Mouse (Mus musculus) urinary bladder, adult 18-20 months (tissue): ENCODE results near the gene Dsn1.

Experiments
- DNase-seq, 2 experiments: peaks; one replicate each; pipeline ENCODE4 v3.0.0; 2022; ENCODE audit warnings: low spot score in 2 of 2, mixed read lengths in 2 of 2

Dsn1 gene

DNA sequence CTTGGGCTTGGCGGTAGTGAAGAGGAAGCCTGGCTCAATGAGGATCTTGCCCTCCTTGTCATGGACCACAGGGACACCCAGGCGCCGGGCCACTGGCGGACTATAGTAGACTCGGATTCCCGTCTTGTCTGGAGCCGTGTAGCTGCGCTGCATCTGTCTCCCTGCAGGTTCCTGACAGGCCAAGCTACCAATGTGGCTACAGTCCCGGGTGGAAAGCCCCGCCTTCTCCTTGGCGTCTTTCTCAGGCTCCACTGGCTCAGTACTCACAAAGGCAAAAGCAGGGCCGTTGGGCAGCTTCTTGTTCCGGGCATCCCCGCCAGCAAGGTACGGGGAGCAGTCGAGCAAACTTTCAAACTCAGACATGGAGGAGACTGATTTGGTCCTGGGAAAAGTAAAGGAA lies 14.2 kb upstream of the Dsn1 start:
- DNase-seq = no peak

DNA sequence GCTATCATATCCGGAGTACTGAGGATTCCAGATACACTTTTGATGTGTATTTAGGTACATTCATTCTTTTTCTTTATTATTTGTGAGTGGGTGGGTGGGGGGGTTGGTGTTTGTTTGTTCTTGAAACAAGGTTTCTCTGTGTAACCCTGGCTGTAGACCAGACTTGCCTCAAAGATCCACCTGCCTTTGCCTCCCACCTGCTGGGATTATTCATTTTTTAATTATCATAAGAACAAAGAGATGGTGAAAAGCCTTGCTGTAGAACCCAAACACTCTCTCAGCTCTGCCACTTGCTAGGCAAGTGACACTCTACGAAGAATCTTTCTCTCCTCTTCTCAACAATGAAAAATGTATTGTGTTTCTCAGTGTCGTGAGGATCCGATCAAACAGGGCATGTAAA lies 12.3 kb upstream of the Dsn1 start:
- DNase-seq = no peak

DNA sequence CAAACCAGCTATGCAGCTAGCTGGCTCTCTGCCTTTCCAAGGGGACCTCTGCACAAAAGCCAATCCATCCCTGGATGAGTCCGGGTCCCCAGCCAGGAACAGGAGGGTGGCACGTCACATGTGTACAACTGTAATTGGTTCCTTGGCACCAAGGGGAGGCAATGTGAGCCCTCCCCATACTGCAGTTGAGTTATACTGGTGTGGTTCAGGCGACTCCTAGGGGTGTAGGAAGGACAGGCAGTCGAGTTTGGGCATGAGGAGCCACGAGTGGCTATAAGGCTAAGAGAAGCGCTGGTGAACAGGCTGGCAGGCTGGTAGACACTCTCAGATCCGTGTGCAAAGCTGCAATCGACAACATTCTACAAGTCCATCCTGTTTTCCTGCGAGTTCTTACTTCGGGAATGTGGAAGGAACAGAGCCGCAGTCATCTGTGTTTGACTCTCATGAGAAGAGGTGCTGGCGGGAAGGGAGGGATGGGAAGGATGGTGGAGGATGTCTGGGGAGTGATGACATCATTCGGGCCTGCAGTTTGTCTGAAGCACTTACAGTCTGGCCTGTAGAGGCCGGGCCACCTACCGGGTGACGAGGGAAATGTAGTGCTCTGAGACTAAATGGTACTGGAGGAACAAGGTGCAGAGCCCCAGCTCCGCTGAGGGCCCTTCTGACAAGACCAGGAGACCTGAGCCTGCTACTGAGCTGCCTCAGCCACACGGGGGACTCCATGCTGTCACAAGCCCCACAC lies 9.7 kb upstream of the Dsn1 start:
- DNase-seq = no peak

DNA sequence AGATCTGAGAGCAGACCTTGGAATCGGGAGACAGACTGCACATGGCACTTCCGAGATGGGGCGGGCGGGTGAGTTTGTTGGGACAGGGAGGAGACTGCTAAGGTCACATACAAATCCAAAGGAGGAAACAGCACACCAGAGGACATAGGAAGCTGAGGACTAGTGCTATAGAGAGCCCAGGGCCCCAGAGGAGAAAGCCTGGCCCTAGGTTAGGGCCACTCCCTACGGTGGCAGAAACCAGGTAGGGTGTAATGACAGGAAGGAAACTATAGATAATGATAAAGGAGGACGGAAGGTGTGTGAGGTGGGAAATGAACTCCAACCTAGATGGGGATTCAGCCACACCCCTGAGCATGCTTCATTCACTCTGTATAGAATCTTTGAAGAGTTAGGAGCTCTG lies 5.4 kb upstream of the Dsn1 start:
- no peak for DNase-seq

DNA sequence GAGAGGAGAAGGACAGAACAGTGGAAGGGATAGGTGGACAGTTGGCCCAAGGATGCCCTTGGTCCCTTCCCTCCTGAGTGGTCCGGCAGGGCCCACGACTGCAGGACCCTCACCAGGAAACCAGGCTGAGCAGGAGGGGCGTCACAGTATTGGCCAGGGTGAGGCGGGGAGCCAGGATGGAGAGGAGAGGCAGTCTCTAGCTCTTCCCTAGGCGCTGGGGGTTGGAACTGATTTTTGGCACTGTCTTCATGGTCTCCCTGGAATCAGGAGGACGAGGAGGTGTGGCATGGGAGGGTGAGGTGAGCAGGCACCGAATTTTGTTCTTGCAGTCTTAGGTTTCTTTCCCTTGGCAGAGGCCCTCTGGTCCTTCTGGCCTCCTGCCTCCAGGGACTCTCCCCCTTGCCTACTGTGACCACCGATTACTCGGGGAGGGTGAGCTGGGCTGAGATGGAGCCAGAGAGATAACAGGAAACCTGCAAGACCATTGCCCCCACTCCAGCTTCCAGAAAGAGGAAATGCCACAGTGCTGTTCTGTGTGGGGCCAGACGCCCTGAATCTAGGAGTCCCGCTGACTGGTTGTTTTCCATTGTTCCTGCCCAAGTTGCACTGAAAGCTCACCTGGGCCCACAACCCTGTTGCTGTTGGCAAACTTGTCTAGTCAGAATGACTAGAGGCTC lies 3.8 kb upstream of the Dsn1 start:
- no peak for DNase-seq

DNA sequence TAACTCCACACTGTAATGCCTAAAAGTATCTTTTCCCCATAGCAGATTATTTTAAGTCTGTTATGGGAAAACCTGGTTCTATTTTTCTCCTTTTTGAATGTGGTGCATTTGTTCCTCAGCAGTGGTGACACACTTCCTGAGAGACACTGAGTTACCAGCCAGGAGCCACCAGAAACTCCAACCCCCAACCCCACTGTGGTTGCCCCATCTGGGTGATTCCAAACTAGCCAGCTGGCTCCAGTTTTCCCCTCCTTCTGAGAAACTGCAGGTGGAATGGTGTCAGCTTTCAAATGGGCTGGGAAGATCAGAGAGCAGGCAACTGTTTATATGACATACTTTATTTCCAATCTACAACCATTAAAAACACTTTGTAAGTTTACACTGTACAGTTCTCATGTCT lies 3.2 kb upstream of the Dsn1 start:
- no peak for DNase-seq

DNA sequence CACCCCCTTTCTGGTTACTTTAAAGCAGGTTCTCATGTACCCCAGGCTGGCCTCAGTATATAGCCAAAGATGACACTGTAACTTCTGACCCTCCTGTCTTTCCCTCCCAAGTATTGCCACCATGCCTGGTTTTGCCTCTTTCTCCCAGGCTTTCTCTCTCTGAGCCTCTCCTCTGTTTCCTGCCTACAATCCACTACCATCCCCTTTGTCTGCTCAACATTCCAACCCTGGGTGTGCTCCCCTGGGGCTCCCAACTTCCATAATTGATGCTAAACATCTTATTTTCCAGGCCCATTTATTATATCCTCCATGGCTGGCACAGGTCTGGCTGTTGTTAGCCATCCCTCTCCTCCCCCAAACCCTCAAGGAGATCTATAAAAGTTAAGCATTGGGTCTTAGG lies 1.6 kb upstream of the Dsn1 start:
- no peak for DNase-seq

DNA sequence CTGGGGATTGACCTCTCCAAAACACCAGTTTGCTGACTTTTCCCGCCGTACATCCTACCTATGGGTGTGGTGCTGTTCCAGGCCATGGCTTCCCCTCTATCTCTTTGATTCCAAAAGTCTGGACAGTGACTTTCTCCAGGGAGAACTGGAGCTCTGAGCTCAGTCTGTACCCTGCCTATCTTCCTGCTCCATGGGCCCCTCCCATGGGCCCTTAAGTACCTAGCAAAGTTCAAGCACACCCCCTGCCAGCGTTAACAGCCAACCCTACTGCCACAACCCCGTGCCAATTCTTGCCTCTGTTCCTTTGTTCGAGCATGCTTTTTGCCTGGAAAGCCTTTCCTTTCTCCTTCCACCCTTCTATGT lies 261 bp upstream of the Dsn1 start:
- no peak for DNase-seq

DNA sequence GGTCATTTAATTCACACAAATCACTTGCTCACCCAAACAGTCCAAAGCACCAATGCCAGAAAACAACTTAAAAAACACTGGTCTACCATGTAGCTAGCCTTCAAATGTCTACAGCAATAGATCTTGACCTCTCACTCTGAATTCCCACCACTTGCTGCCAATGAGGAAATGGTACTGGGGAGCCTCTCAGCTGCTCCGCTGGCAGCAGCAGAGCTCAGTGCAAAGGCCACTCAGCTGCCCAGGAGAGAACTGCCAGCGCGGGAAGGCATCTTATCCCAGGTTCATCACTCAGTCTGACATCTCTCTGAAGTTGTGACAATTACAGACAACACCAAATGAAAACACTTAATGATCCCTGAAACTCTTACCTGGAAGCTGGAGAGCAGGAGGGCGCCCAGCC lies 4.6 kb downstream of the Dsn1 start:
- DNase-seq = no peak

DNA sequence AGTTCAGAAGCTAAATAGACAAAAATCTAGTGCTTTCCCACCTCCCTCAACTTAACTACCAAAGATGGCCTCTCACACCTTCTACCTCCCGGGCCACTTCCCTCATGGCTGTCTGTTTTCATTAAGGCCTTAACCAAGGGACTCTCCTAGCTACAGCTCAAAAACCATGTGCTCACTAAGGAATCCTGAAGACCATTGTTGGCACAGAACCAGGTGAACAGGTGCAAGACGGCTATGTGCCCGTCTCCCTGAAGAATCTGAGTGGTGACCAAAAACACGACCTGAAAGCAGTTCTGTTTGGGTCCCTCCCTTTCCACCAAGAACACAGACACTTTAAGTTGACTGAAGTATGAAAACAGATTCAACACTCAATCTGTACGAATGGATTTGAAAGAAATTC lies 8.7 kb downstream of the Dsn1 start:
- no peak for DNase-seq

DNA sequence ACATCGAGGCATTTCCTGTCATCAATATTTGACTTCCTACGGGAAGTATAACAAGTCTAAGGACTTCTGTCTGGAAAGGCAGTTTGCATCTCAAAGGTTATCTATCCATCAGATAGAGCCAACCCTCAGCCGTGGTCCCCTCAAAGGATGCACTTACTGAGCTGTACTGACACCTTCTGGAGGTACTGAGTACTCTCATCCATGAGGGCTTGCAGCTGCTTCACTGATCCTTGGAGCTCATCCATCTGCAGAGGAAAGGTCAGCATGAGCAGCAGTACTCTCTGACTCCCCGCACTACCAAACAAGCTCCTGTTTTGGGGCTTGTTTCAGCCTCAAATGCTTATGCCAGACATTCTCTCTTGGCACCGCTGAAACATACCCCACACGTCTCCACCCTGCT lies 10.4 kb downstream of the Dsn1 start:
- DNase-seq = no peak

DNA sequence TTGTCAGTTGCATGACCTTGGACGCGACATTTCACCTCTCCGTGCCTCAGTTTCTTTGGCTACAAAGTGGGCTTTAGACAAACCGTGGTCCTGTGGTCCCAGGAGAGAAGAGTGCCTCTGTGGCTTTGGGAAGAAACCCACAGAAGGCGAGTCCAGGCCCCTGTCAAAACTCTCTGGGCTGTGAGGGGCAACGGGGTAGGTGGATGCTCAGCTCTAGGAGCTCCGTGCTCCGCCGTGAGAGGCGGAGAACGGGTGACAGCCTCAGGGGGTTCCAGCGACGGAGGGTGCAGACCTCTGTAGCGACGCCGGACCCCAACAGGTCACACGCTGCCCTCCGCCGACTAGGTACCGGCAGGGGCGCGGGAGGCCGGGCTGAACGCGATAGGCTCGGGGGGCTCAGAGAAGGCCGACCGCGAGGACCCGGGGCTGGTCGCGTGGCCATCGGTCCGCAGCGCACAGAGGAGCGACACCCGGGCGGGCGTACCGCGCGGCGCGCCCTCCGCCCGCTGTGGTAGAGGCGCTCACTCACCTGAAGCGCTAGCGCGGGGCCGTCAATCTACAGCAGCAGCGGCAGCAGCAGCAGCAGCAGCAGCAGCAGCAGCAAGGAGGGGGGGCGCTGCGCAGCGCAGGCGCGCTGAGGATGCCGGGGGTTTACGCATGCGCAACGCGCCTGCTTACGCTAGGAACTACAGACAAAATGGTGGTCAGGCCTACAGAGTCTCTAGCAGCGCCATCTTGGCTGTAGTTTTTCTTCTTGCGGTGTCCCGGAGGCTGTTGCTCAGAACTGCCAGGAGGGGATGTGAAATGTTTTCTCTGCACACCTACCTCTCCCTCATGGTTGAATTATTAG lies 15.3 kb downstream of the Dsn1 start, which contains the start of gene Ndrg3:
Gene Ndrg3 (minus strand): TSS at position 587 of the 850 bp plus-strand sequence.
- DNase-seq = peak; percentile 79 to 95

DNA sequence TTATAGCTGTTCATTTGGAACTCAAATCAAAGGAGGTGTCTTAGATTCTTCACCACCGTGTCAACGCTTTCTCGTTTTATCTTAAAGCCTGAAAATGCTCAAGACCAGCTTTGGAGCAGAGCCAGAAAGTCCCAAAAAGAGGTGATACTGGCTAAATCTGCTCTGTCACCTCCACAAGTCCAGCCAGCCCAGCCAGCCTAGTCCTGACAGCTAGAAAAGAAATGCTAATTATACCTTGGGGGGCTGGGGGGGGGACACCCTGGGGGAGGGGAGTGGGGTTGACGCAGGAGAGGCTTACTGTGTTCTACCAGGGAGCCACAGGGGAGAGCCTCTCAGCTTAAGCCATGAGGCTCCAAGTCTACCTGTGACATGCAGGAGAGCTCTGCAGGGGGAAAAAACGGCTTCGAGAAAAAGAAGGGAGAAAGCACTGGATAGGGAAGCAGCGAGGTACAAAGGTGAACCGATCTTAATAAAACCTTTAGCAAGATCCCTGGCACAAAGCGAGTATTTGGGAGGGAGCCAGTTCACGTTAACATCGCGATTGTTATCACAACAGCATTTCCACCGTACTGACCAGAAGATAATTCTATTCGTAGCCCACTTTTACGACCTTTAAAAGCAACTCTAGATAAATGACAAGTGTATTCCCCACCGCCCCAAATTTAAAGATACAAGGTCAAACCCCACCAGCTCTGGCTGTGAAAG lies 16.1 kb downstream of the Dsn1 start:
- no peak for DNase-seq

DNA sequence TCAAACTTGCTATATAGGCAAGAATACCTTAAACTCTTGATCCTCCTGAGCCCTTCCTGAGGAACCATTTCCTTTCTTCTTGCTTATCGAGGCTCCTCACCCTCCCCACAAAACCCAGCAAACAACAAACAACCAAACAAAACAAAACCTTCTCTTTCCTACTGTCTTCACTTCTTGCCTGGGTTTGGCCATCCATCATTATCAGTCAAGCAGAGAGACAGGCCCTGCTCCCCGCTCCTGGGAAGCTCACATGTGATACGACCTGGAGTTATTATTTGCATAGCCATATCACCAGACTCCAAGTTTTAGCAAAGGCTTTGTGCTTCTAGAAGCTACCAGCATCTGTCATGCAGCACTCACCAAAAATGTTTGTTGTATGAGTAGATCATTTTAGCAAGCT lies 19.6 kb downstream of the Dsn1 start:
- DNase-seq = no peak

DNA sequence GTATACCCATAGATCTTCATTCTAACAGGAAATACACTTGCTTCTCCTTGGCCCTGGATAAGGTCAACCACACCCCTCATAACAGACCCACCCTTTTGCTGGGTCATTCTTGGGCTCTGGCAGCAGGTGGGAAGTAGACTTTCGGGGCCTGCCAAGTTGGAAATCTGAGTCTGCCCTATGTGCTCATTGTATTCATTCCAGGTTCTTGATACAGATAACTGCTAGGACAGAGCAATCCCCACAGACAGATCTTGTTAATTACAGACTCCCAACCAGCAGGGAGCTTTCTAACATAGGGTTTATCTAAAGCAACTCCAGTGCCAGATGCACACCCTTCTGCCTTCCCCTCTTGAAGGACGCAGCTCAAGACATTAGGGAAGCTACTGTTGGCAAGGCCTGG lies 24.1 kb downstream of the Dsn1 start:
- no peak for DNase-seq

DNA sequence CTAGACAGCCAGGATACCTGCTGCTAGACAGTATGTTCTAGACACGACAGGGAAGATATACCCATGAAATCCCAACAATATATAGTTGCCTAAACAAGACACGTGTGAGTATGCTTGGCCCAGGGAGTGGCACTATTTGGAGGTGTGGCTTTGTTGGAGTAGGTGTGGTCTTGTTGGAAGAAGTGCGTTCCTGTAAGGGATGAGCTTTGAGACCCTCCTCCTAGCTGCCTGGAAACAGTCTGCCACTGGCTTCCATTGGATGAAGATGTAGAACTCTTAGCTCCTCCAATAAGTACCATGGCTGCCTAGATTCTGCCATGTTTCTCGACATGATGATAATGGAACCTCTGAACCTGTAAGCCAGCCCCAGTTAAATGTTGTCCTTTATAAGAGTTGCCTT lies 25.7 kb downstream of the Dsn1 start:
- no peak for DNase-seq

DNA sequence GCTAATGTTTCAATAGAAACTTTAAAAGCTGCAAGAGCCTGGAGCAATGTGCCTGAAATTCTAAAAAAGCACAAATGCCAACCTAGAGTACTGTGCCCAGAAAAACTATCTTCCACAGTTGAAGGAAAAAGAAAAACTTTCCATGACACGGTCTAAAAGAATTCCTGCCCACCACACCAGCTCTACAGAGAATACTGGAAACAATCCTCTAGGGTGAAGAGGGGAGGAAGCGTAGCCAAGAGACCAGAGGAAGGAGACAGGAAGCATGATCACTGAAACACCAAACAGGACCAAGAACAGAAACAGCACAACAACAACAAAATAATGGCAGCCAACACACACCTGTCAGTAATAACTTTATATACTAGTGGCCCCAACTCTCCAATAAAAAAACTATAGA lies 26.9 kb downstream of the Dsn1 start:
- no peak for DNase-seq

DNA sequence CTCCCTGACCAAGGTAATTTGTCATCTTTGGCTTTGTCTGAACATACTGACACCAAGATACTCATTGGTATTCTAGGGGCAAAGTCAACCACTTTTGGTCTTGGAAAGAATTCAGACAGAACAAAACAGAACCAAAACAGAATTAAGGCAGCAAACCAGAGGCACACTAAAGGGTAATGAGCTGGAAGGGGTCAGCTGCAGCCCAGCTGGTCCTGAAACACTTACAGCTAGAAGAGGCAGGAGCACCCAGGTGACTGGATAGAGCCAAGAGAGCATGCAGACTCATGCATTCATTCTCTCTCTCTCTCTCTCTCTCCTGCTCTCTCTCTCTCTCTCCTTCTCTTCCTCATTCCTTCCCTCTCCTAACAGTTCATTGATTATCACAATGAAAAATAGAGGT lies 30.2 kb downstream of the Dsn1 start:
- DNase-seq = no peak

DNA sequence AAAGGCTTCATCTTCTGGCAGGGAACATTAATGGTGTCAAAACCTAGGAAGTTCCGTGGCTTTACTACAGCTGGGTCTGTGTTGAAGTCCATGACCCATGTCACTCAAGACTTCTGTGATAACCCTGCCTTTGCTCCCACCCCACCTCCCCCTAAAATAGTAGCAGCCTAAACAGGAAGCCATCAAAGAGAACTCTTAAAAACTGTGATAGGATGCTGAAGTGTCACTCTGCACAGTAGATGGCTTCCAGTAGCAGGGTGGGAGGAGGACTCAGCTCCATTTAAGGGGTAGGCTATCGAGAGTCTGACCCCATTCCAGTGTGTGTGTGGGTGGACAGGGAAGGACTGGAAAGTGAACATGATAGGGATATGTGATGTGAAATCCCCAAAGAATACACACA lies 32.0 kb downstream of the Dsn1 start:
- no peak for DNase-seq

DNA sequence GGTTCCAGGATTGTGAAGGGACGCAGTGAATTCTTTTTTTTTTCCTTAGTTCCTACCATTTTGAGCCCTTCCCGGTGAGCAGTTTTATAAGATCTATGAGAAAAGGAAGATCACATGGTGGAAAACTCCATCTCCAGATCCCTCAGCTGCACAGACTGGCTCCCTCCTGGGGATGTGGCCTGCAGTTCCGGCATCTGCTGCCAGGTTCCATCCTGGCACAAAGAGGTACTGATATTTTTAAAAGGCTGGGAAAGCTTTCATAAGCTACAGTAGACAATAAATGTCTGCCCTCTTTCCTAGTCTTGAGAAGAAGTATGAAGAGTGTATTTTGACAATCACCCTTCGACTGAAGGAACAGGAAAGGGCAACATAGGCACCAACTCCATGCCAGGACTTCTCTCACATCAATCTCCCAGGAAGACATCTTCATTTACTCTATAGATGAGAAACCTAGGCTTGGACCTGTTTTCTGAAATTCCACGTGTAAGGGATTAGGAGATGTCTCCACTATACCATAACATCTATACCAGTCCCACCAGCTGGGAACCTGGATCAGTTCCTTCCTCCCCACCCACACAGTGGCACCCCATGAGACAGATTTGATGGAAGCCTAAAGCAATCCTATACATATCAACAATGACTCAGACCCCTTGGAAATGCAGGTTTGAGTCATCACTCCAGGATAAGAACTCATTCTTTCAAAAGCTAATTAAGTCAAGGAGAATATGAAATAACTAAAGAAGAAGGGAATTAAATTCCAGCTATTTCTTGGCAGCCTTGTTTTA lies 33.4 kb downstream of the Dsn1 start:
- no peak for DNase-seq

DNA sequence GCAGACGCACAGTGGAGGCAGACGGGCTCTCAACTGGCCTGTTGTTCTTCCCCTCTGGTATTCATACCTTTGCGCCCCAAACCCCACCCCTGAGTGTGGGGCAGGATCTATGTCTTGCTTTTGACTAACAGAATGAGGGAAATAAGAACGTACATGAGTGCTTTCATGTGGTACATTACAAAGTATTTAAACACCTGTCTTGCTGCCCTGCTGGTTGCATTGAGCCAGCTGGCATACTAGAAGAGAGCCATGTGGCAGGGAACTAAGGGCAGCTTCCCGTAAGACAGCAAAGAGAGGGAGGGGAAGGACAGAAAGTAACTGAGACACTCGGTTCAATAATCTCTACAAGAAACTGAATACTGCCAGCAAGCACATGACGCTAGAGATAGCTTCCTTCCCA lies 36.7 kb downstream of the Dsn1 start:
- DNase-seq = no peak
